Comparison of ENCODE assay signal across 8 mouse cellular contexts in the genomic region with DNA sequence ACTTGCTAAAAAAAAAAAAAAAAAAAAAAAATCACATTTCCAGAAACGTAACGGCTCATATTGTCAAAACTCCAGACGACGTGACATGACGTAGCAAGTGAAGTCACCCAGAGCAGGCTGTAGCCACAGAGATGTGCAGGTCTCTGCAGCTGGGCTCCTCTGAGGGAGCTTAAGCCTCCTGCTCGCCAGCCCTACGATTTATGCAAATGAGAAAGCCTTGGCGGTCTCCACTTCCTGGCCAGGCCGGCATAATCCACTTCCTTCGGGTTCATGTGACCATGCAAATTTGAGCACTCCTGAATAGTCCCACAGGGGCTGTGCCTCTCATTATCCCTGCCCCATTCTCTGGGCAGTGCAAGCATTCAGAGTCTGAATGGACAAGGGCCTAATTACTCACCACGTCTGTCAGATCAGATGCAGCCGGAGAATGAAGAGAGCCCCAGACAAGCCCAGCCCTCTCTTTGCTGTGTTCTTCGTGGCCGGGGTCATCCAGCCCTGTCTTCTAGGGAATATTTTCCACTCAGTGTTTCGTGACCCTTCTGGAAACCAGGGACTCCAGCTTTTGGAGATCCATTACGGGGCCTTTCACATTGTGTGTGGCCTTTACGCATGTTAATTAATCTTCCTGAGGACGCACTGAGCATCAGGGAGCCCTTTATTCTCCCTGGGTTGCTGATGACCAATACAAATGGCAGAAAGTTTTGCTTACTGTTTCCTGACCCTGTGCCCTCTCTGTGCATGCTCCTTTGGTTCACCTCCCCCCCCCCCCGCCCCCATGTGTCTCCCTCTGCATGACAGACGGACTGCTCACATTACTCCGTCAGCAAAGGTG.
DNase-seq lines count a peak whose midpoint lies in the region; ATAC-seq and TF ChIP-seq lines count a peak whose summit lies in the region.

No protein-coding gene starts in this region.

- H3K36me3 ChIP-seq in intestine, postnatal 0 days (ENCODE audit: control insufficient read depth, insufficient read depth), result no peaks in the 10 kb centered on the region
- no peaks in the 10 kb centered on the region for H3K36me3 ChIP-seq in midbrain, embryonic 16.5 days (ENCODE audit: control insufficient read depth, insufficient read depth, low read length)

- H3K9ac ChIP-seq in intestine, postnatal 0 days (ENCODE audit: low read depth, low read length), result no peak overlapping the region
- H3K9ac ChIP-seq in midbrain, embryonic 16.5 days (ENCODE audit: low read depth, low read length), result peak overlapping the region; percentile 38

- H3K4me1 ChIP-seq in intestine, postnatal 0 days (replicated peaks; ENCODE audit: control insufficient read depth, insufficient read depth, low read length), result no peaks in the 10 kb centered on the region; the same call in 1 of the 2 replicates
- peaks cover 12% of the 10 kb centered on the region for H3K4me1 ChIP-seq in midbrain, embryonic 16.5 days (ENCODE audit: control insufficient read depth, insufficient read depth, low read length)

- intact Hi-C loops in left cerebral cortex, postnatal 25 days (cut with DNase I), result no loop called here

- ATAC-seq in intestine, postnatal 0 days, result peak; percentile 41; the same call in 1 of the 2 replicates
- peak; percentile 95 for ATAC-seq in midbrain, embryonic 16.5 days

- peak; percentile 29 for DNase-seq in adrenal gland, adult 2 months
- no peak for DNase-seq in adrenal gland, adult 18-20 months (ENCODE audit: low spot score in 2 of 2)
- DNase-seq in ZHBTc4 (ENCODE audit: low read depth, low spot score), result peak; percentile 92
- DNase-seq in frontal cortex, adult 2 months (ENCODE audit: extremely low spot score in 1 of 2, low spot score in 1 of 2), result peak; percentile 33 to 59
- DNase-seq in left cerebral cortex, postnatal 25 days (ENCODE audit: low spot score in 2 of 2), result peak; percentile 33 to 69
- DNase-seq in testis, postnatal 14 days (ENCODE audit: low spot score), result no peak

- no peaks in the 10 kb centered on the region for H3K9me3 ChIP-seq in intestine, postnatal 0 days (ENCODE audit: control insufficient read depth)
- H3K9me3 ChIP-seq in midbrain, embryonic 16.5 days (replicated peaks; ENCODE audit: control insufficient read depth, low read length, poor library complexity, severe bottlenecking), result no peaks in the 10 kb centered on the region

- WGBS in intestine, postnatal 0 days, result 44% methylated on average over 21 of the region's 21 CpGs
- 10% methylated on average over 21 of the region's 21 CpGs for WGBS in midbrain, embryonic 16.5 days

- 0 out of 2 replicates have a peak overlapping the region, but pooled peaks have one; percentile 4 for H3K4me2 ChIP-seq in intestine, postnatal 0 days (replicated peaks; ENCODE audit: low read depth)
- peak overlapping the region; percentile 41 for H3K4me2 ChIP-seq in midbrain, embryonic 16.5 days (ENCODE audit: low read length)

- no peak for TF ChIP-seq CTCF in intestine, postnatal 0 days (IDR thresholded peaks at IDR 0.05; ENCODE audit: low read depth)

- no peak overlapping the region for H3K27ac ChIP-seq in intestine, postnatal 0 days (ENCODE audit: low read depth, low read length)
- H3K27ac ChIP-seq in midbrain, embryonic 16.5 days (ENCODE audit: low read length), result peak overlapping the region; percentile 55

- no peak overlapping the region for H3K4me3 ChIP-seq in intestine, postnatal 0 days (ENCODE audit: low read depth, low read length)
- H3K4me3 ChIP-seq in midbrain, embryonic 16.5 days (ENCODE audit: low read depth, low read length), result no peak overlapping the region; the same call in 1 of the 2 replicates

- no peaks in the 10 kb centered on the region for H3K27me3 ChIP-seq in intestine, postnatal 0 days (replicated peaks; ENCODE audit: control insufficient read depth, insufficient read depth, low read length)
- H3K27me3 ChIP-seq in midbrain, embryonic 16.5 days (ENCODE audit: control insufficient read depth, insufficient read depth, low read depth, low read length), result peaks cover 3% of the 10 kb centered on the region; the same call in 1 of the 2 replicates

Comparison
In these comparisons a context has a peak if more than half of its experiments do, and no peak if none do; other contexts are left out.
1. DNase-seq: peak in adrenal gland, adult 2 months (single experiment), ZHBTc4 (single experiment), frontal cortex, adult 2 months (2 of 2) and left cerebral cortex, postnatal 25 days (2 of 2); none in adrenal gland, adult 18-20 months (0 of 2) and testis, postnatal 14 days (single experiment).